Mouse (Mus musculus): ENCODE data around the gene Pltp. TPM values are rescaled to one million over a fixed set of nuclear protein-coding genes. Genes with fewer than 3 reads are reported as not detected.
A peak's percentile ranks its signal among the peaks of the same experiment; 100 is the strongest.

The Pltp gene
- polyA plus RNA-seq, 1 experiment: 82.5 TPM

- no peak overlapping the region for H3K27ac ChIP-seq (replicated peaks; ENCODE audit: low read depth, low read length)
- H3K4me1 ChIP-seq (ENCODE audit: control insufficient read depth, insufficient read depth, insufficient read length, low read length): peaks cover 8% of the 10 kb centered on the region
- no peak overlapping the region for H3K4me3 ChIP-seq (ENCODE audit: insufficient read depth, low read depth, low read length)
Observed at GRCm38 (mm10) chr2:164792400-164793190, 64.9 kb downstream of the Pltp start.

GRCm38 (mm10) chr2:164791841-164792261 lies 65.7 kb downstream of the Pltp start:
- H3K27ac ChIP-seq (replicated peaks; ENCODE audit: low read depth, low read length): no peak overlapping the region
- peaks cover 12% of the 10 kb centered on the region for H3K4me1 ChIP-seq (ENCODE audit: control insufficient read depth, insufficient read depth, insufficient read length, low read length)
- H3K4me3 ChIP-seq (ENCODE audit: insufficient read depth, low read depth, low read length): no peak overlapping the region

GRCm38 (mm10) chr2:164790451-164790850 lies 67.1 kb downstream of the Pltp start:
- no peak overlapping the region for H3K4me3 ChIP-seq (ENCODE audit: insufficient read depth, low read depth, low read length)
- peak overlapping the region; percentile 8; the same call in 1 of the 2 replicates for H3K27ac ChIP-seq (replicated peaks; ENCODE audit: low read depth, low read length)
- peaks cover 16% of the 10 kb centered on the region for H3K4me1 ChIP-seq (ENCODE audit: control insufficient read depth, insufficient read depth, insufficient read length, low read length)

Other genes starting within 250 kb of the Pltp start
- gene Wfdc6b, start 244.2 kb downstream of the Pltp start, polyA plus RNA-seq (2012; ENCODE audit: insufficient read depth, insufficient read length, missing spikeins): not detected in 2 replicates
- not detected in 2 replicates for gene Wfdc8, start 244.1 kb downstream of the Pltp start, polyA plus RNA-seq (2012; ENCODE audit: insufficient read depth, insufficient read length, missing spikeins)
- gene Wfdc16, start 218.9 kb downstream of the Pltp start, polyA plus RNA-seq (2012; ENCODE audit: insufficient read depth, insufficient read length, missing spikeins): not detected in 2 replicates
- gene Wfdc10, start 201.7 kb downstream of the Pltp start, polyA plus RNA-seq (2012; ENCODE audit: insufficient read depth, insufficient read length, missing spikeins): not detected in 2 replicates
- gene Wfdc9, start 201.1 kb downstream of the Pltp start, polyA plus RNA-seq (2012; ENCODE audit: insufficient read depth, insufficient read length, missing spikeins): not detected in 2 replicates
- not detected in 2 replicates for gene Wfdc11, start 183.6 kb downstream of the Pltp start, polyA plus RNA-seq (2012; ENCODE audit: insufficient read depth, insufficient read length, missing spikeins)
- not detected in 2 replicates for gene Wfdc13, start 172.6 kb downstream of the Pltp start, polyA plus RNA-seq (2012; ENCODE audit: insufficient read depth, insufficient read length, missing spikeins)
- not detected in 2 replicates for gene Spint4, start 159.2 kb downstream of the Pltp start, polyA plus RNA-seq (2012; ENCODE audit: insufficient read depth, insufficient read length, missing spikeins)
- not detected in 2 replicates for gene Spint5, start 142.4 kb downstream of the Pltp start, polyA plus RNA-seq (2012; ENCODE audit: insufficient read depth, insufficient read length, missing spikeins)
- gene Wfdc3, start 111.8 kb downstream of the Pltp start, polyA plus RNA-seq (2012; ENCODE audit: insufficient read depth, insufficient read length, missing spikeins): not detected in 2 replicates
- 12.7 and 16.6 TPM in 2 replicates for gene Dnttip1, start 111.7 kb downstream of the Pltp start, polyA plus RNA-seq (2012; ENCODE audit: insufficient read depth, insufficient read length, missing spikeins)
- 1.4 and 3.8 TPM in 2 replicates for gene Ube2c, start 87.8 kb downstream of the Pltp start, polyA plus RNA-seq (2012; ENCODE audit: insufficient read depth, insufficient read length, missing spikeins)
- 204 and 410 TPM in 2 replicates for gene Tnnc2, start 77.7 kb downstream of the Pltp start, polyA plus RNA-seq (2012; ENCODE audit: insufficient read depth, insufficient read length, missing spikeins)
- gene Snx21, start 71.9 kb downstream of the Pltp start, polyA plus RNA-seq (2012; ENCODE audit: insufficient read depth, insufficient read length, missing spikeins): 28.2 and 36.8 TPM in 2 replicates
- 15.5 and 16.3 TPM in 2 replicates for gene Acot8, start 52.8 kb downstream of the Pltp start, polyA plus RNA-seq (2012; ENCODE audit: insufficient read depth, insufficient read length, missing spikeins)
- 1.5 and 3.6 TPM in 2 replicates for gene Zswim3, start 52.6 kb downstream of the Pltp start, polyA plus RNA-seq (2012; ENCODE audit: insufficient read depth, insufficient read length, missing spikeins)
- 4.1 and 5.3 TPM in 2 replicates for gene Zswim1, start 35.0 kb downstream of the Pltp start, polyA plus RNA-seq (2012; ENCODE audit: insufficient read depth, insufficient read length, missing spikeins)
- gene Spata25, start 29.2 kb downstream of the Pltp start, polyA plus RNA-seq (2012; ENCODE audit: insufficient read depth, insufficient read length, missing spikeins): not detected in 2 replicates
- 44.9 and 55.0 TPM in 2 replicates for gene Ctsa, start 24.8 kb downstream of the Pltp start, polyA plus RNA-seq (2012; ENCODE audit: insufficient read depth, insufficient read length, missing spikeins)
- 1.1 and 4.1 TPM in 2 replicates for gene Neurl2, start 24.3 kb downstream of the Pltp start, polyA plus RNA-seq (2012; ENCODE audit: insufficient read depth, insufficient read length, missing spikeins)
- 21.6 and 25.6 TPM in 2 replicates for gene Pcif1, start 21.6 kb upstream of the Pltp start, polyA plus RNA-seq (2012; ENCODE audit: insufficient read depth, insufficient read length, missing spikeins)
- gene Zfp335, start 54.0 kb upstream of the Pltp start, polyA plus RNA-seq (2012; ENCODE audit: insufficient read depth, insufficient read length, missing spikeins): 6.2 and 6.9 TPM in 2 replicates
- 5.8 and 6.9 TPM in 2 replicates for gene Mmp9, start 83.1 kb upstream of the Pltp start, polyA plus RNA-seq (2012; ENCODE audit: insufficient read depth, insufficient read length, missing spikeins)
- 1.2 and 1.3 TPM in 2 replicates for gene Slc12a5, start 103.1 kb upstream of the Pltp start, polyA plus RNA-seq (2012; ENCODE audit: insufficient read depth, insufficient read length, missing spikeins)
- 7.5 TPM in 2 replicates for gene Ncoa5, start 177.2 kb upstream of the Pltp start, polyA plus RNA-seq (2012; ENCODE audit: insufficient read depth, insufficient read length, missing spikeins)
- 1.2 and 2.2 TPM in 2 replicates for gene Cd40, start 197.9 kb upstream of the Pltp start, polyA plus RNA-seq (2012; ENCODE audit: insufficient read depth, insufficient read length, missing spikeins)
- not detected in 2 replicates for gene 1700025C18Rik, start 233.0 kb upstream of the Pltp start, polyA plus RNA-seq (2012; ENCODE audit: insufficient read depth, insufficient read length, missing spikeins)